Mouse (Mus musculus): ENCODE measurements around the gene Tead2.

The Tead2 gene

DNA sequence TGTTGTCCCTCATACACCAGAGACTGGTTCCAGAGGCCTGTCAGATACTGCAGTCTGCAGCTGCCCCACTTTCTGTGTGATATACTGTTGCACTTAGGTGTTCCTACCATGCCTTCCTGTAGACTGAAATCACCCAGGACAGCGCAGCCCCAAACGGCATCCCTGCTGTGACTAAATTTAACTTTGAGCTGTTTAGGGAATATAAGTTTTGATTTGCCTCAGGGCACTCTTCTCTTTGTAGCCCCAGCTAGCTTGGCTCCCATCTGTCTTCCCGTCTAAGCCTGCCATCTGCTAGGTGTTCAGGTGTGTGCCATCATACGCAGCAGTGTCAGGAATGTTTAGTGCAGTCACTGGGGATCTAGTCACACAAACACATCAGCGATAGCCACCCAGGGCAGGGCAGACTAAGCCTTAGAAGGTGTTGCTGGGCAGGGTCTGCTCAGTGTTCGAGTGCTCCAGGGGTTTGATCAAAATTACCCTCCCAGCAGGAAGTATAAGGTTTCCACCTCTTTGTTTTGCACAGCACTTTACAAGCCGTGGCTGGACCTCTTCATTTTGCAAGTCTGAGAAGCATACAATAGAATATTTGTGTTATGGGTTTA is 47.6 kb downstream of the Tead2 start:
- DNase-seq, result no peak

GRCm38 (mm10) chr7:45264348-45264747 is 48.8 kb downstream of the Tead2 start:
- DNase-seq, result no peak

GRCm38 (mm10) chr7:45265518-45265917 is 50.0 kb downstream of the Tead2 start:
- DNase-seq, result no peak

DNA sequence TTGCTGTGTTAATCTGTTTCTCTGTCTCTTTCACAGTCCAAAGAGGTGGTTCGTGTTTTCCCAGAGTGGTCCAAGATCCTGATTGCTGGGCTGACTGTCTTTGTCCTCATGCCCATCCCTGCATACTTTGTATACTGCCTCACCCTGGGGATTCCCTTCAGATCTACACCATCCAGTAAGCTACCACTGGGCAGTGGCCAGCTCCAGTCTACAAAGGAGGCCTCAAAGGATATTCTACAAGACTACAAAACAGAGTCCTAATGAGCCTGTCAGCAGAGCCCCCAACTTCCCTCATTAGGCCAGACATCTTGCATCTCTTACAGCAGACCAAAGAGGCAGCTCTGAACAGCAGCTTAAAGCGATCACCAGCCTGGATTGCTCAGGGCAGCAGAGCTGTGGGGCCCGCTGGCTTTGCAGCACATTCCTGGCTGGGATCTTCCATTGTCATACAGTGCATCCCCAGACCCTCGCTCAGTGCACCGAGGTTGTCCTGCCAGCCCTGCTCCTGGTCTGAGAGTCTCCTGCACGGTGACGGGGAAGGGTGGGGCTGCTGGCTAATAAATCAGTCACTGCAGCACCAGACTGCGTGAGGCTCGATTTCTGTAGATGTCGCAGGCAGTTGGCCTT is 57.3 kb downstream of the Tead2 start:
- no peak for DNase-seq

DNA sequence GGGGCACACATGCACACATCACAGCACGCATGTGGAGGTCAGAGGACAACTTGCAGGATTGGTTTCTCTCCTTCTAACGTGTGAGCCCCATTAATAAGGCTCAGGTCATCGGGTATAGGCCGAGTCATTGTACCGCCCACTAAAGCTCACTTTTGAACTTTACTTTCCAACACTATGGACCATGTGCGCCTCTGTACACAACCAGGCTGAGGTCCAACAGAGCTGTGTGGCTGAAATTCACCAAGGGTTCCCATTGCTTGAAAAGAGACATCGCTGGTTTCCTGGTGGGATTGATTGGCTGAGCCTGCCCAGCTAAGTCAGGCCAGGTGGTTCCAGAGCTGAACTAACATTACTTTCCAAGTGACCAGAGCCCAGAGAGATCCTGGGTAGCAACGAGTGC is 58.1 kb downstream of the Tead2 start:
- DNase-seq, result no peak

- DNase-seq, result peak; percentile 84
Observed at GRCm38 (mm10) chr7:45277136-45277760, 61.7 kb downstream of the Tead2 start, which contains the start of gene Slc6a21. Gene Slc6a21 (plus strand): TSS chr7:45277513.
